Mouse (Mus musculus) MEL (cell line): Measurements from ENCODE around the gene Trmt2a. TPM values are rescaled to one million over a fixed set of nuclear protein-coding genes. Genes with fewer than 3 reads are reported as not detected.

Experiments used
- DNase-seq: peaks from one replicate; pipeline ENCODE4 v3.0.0; 2011; ENCODE audit warnings: low read depth, low spot score
- H3K27ac ChIP-seq: 2 replicates; pipeline ENCODE4 v1.5.1; 2012; ENCODE audit warnings: low read depth, mild to moderate bottlenecking, control low read depth, low read length, moderate library complexity; ENCODE audit not compliant: control insufficient read depth
- H3K27me3 ChIP-seq, 2 experiments: fragments of 150-350 bp in 1 of 2; sonication (generic) in 1 of 2; 2 replicates each; pipeline ENCODE4 v1.6.1; 2012; ENCODE audit warnings: low read length in 2 of 2, mild to moderate bottlenecking in 2 of 2, improper control_type of control experiment in 1 of 2, moderate library complexity in 1 of 2; ENCODE audit not compliant: insufficient read depth in 2 of 2, control insufficient read depth in 1 of 2
- H3K36me3 ChIP-seq, 2 experiments: 2 replicates each; pipeline ENCODE4 v1.6.1; 2012 to 2014; ENCODE audit warnings: low read length in 2 of 2, improper control_type of control experiment in 1 of 2, inconsistent platforms in 1 of 2, mild to moderate bottlenecking in 1 of 2; ENCODE audit not compliant: insufficient read depth in 2 of 2, control insufficient read depth in 1 of 2
- H3K4me1 ChIP-seq, 2 experiments: fragments of 150-350 bp in 1 of 2; sonication (generic) in 1 of 2; 2 replicates each; pipeline ENCODE4 v1.6.1; 2012; ENCODE audit warnings: low read length in 2 of 2, improper control_type of control experiment in 1 of 2, mild to moderate bottlenecking in 1 of 2; ENCODE audit not compliant: insufficient read depth in 2 of 2, control insufficient read depth in 1 of 2
- H3K4me3 ChIP-seq, 2 experiments: fragments of 150-350 bp in 1 of 2; sonication (generic) in 1 of 2; 2 replicates each; pipeline ENCODE4 v1.5.1; 2012; ENCODE audit warnings: low read depth in 2 of 2, low read length in 2 of 2, mild to moderate bottlenecking in 2 of 2, moderate library complexity in 2 of 2, control low read depth in 1 of 2, improper control_type of control experiment in 1 of 2; ENCODE audit not compliant: control insufficient read depth in 1 of 2, insufficient read depth in 1 of 2
- H3K79me2 ChIP-seq: 2 replicates; pipeline ENCODE4 v1.6.1; 2012; ENCODE audit warnings: mild to moderate bottlenecking, low read length, moderate library complexity; ENCODE audit not compliant: control insufficient read depth, poor library complexity, insufficient read depth
- H3K9ac ChIP-seq: 2 replicates; pipeline ENCODE4 v1.6.1; 2012; ENCODE audit warnings: low read depth, mild to moderate bottlenecking, control low read depth, low read length, moderate library complexity; ENCODE audit not compliant: control insufficient read depth, poor library complexity, severe bottlenecking
- H3K9me3 ChIP-seq: fragments of 150-350 bp; sonication (generic); replicated peaks from 2 replicates; pipeline ENCODE4 v1.6.1; 2012; ENCODE audit warnings: mild to moderate bottlenecking, low read length, improper control_type of control experiment, moderate library complexity; ENCODE audit not compliant: insufficient read depth
- BHLHE40 ChIP-seq: IDR thresholded peaks from 2 replicates; pipeline ENCODE4 v1.6.1; 2012; ENCODE audit warnings: low read depth, mild to moderate bottlenecking, inconsistent platforms, low read length, improper control_type of control experiment, borderline replicate concordance
- CHD2 ChIP-seq: IDR thresholded peaks from 2 replicates; pipeline ENCODE4 v1.6.1; 2011; ENCODE audit warnings: low read length, improper control_type of control experiment
- CTCF ChIP-seq, 3 experiments: IDR thresholded peaks in 2 of 3; conservative IDR thresholded peaks in 1 of 3; 2 replicates each; pipeline ENCODE4 v1.5.1; 2011 to 2012; ENCODE audit warnings: low read length in 3 of 3, low read depth in 2 of 3, mild to moderate bottlenecking in 2 of 3, improper control_type of control experiment in 1 of 3, inconsistent platforms in 1 of 3, mixed read lengths in 1 of 3, moderate library complexity in 1 of 3; ENCODE audit not compliant: control insufficient read depth in 1 of 3, insufficient read depth in 1 of 3, poor library complexity in 1 of 3, severe bottlenecking in 1 of 3
- E2F4 ChIP-seq: IDR thresholded peaks from 2 replicates; pipeline ENCODE4 v1.6.1; 2011; ENCODE audit warnings: low read depth, low read length, improper control_type of control experiment, borderline replicate concordance
- EP300 ChIP-seq, 2 experiments: IDR thresholded peaks; 2 replicates each; pipeline ENCODE4 v1.6.1; 2011; ENCODE audit warnings: improper control_type of control experiment in 2 of 2, low read length in 2 of 2, low read depth in 1 of 2, mild to moderate bottlenecking in 1 of 2
- ETS1 ChIP-seq: IDR thresholded peaks from 2 replicates; pipeline ENCODE4 v1.6.1; 2012; ENCODE audit warnings: low read depth, mild to moderate bottlenecking, inconsistent platforms, low read length, improper control_type of control experiment, moderate library complexity
- GABPA ChIP-seq: IDR thresholded peaks from 2 replicates; pipeline ENCODE4 v1.6.1; 2012; ENCODE audit warnings: low read depth, mild to moderate bottlenecking, inconsistent platforms, low read length, improper control_type of control experiment, moderate library complexity
- GATA1 ChIP-seq: IDR thresholded peaks from 2 replicates; pipeline ENCODE4 v1.6.1; 2011; ENCODE audit warnings: low read depth, low read length, improper control_type of control experiment
- HCFC1 ChIP-seq: IDR thresholded peaks from 2 replicates; pipeline ENCODE4 v1.6.1; 2012; ENCODE audit warnings: low read depth, mild to moderate bottlenecking, inconsistent platforms, low read length, improper control_type of control experiment, moderate library complexity
- JUND ChIP-seq: IDR thresholded peaks from 2 replicates; pipeline ENCODE4 v1.6.1; 2011; ENCODE audit warnings: low read depth, mild to moderate bottlenecking, improper control_type of control experiment, low read length
- MAFK ChIP-seq: IDR thresholded peaks from 2 replicates; pipeline ENCODE4 v1.6.1; 2011; ENCODE audit warnings: low read depth, mild to moderate bottlenecking, low read length, improper control_type of control experiment, borderline replicate concordance
- MAX ChIP-seq: IDR thresholded peaks from 2 replicates; pipeline ENCODE4 v1.6.1; 2011; ENCODE audit warnings: low read length, improper control_type of control experiment
- MEF2A ChIP-seq: IDR thresholded peaks from 2 replicates; pipeline ENCODE4 v1.6.1; 2014; ENCODE audit warnings: low read depth, mild to moderate bottlenecking, inconsistent platforms, low read length, improper control_type of control experiment; ENCODE audit not compliant: poor library complexity, insufficient replicate concordance, severe bottlenecking; ENCODE audit errors: extremely low read depth
- MYB ChIP-seq: IDR thresholded peaks from 2 replicates; pipeline ENCODE4 v1.6.1; 2011; ENCODE audit warnings: mild to moderate bottlenecking, low read depth, low read length, improper control_type of control experiment
- NELFE ChIP-seq: IDR thresholded peaks from 2 replicates; pipeline ENCODE4 v1.6.1; 2011; ENCODE audit warnings: low read depth, low read length, improper control_type of control experiment
- POLR2A ChIP-seq, 2 experiments: IDR thresholded peaks; 2 replicates each; pipeline ENCODE4 v1.6.1; 2011 to 2012; ENCODE audit warnings: low read length in 2 of 2, mild to moderate bottlenecking in 2 of 2, control low read depth in 1 of 2, improper control_type of control experiment in 1 of 2, low read depth in 1 of 2, moderate library complexity in 1 of 2; ENCODE audit not compliant: control insufficient read depth in 1 of 2, insufficient read depth in 1 of 2, poor library complexity in 1 of 2
- POLR2AphosphoS2 ChIP-seq: IDR thresholded peaks from 2 replicates; pipeline ENCODE4 v1.6.1; 2011; ENCODE audit warnings: low read length, improper control_type of control experiment
- POLR2AphosphoS5 ChIP-seq: IDR thresholded peaks from 2 replicates; pipeline ENCODE4 v1.6.1; 2012; ENCODE audit warnings: low read depth, borderline replicate concordance, mild to moderate bottlenecking, inconsistent platforms, low read length, moderate library complexity, mixed read lengths
- RAD21 ChIP-seq: IDR thresholded peaks from 2 replicates; pipeline ENCODE4 v1.6.1; 2011; ENCODE audit warnings: mild to moderate bottlenecking, low read depth, low read length, improper control_type of control experiment
- SMC3 ChIP-seq: IDR thresholded peaks from 2 replicates; pipeline ENCODE4 v1.6.1; 2011; ENCODE audit warnings: low read depth, low read length, improper control_type of control experiment
- TBP ChIP-seq: IDR thresholded peaks from 2 replicates; pipeline ENCODE4 v1.8.0; 2011; ENCODE audit warnings: low read depth, low read length, improper control_type of control experiment
- TCF12 ChIP-seq: IDR thresholded peaks from 2 replicates; pipeline ENCODE4 v1.6.1; 2014; ENCODE audit warnings: low read depth, mild to moderate bottlenecking, inconsistent platforms, low read length, improper control_type of control experiment, moderate library complexity
- USF2 ChIP-seq, 2 experiments: IDR thresholded peaks; 2 replicates each; pipeline ENCODE4 v1.6.1; 2011 to 2012; ENCODE audit warnings: improper control_type of control experiment in 2 of 2, low read length in 2 of 2, borderline replicate concordance in 1 of 2, inconsistent platforms in 1 of 2, low read depth in 1 of 2, mild to moderate bottlenecking in 1 of 2; ENCODE audit not compliant: insufficient read depth in 1 of 2
- ZC3H11A ChIP-seq: IDR thresholded peaks from 2 replicates; pipeline ENCODE4 v1.6.1; 2012; ENCODE audit warnings: low read depth, mild to moderate bottlenecking, inconsistent platforms, low read length, improper control_type of control experiment
- ZKSCAN1 ChIP-seq: IDR thresholded peaks from 2 replicates; pipeline ENCODE4 v1.6.1; 2012; ENCODE audit warnings: low read depth, mild to moderate bottlenecking, inconsistent platforms, low read length, improper control_type of control experiment, moderate library complexity
- ZMIZ1 ChIP-seq: IDR thresholded peaks from 2 replicates; pipeline ENCODE4 v1.6.1; 2012; ENCODE audit warnings: low read depth, mild to moderate bottlenecking, inconsistent platforms, low read length, improper control_type of control experiment, moderate library complexity
- ZNF384 ChIP-seq: IDR thresholded peaks from 2 replicates; pipeline ENCODE4 v1.6.1; 2012; ENCODE audit warnings: low read depth, mild to moderate bottlenecking, inconsistent platforms, low read length, improper control_type of control experiment
- polyA plus RNA-seq, 2 experiments: library from polyadenylated mRNA; stranded (reverse) in 1 of 2; unstranded in 1 of 2; fragments of >175 nt in 1 of 2; fragments of >200 nt in 1 of 2; gene quantifications; 2 replicates each; pipeline versions ENCODE4 v1.2.1 to v1.2.4; 2012; ENCODE audit warnings: low replicate concordance in 2 of 2, low read depth in 1 of 2; ENCODE audit not compliant: insufficient read length in 2 of 2, insufficient read depth in 1 of 2, missing spikeins in 1 of 2
- total RNA-seq: library from RNA; depleted of rRNA; stranded (reverse); fragments of 300-350 nt; gene quantifications from 2 replicates; pipeline ENCODE4 v1.2.3, GENCODE M21; 2012

Trmt2a gene
- total and polyA plus RNA-seq, 3 experiments = 178 to 185 TPM; not detected in 1

DNA sequence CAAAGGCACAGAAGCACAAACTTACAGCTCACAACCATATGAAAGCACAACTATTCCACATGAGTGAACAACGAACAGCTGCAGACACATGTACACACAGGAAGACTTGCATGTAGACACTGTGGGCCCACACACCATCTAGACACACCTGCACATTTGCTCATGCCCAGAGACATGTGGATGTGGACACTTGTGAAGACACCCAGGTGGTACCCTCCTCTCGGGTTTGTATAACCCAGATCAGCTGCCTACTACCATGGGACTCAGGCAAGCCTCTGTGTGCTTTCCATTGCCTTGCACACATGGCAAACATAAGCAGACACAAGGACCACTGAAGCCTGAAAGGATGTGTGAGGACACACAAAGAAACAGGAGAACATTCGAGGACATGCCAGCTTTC lies 17.4 kb upstream of the Trmt2a start:
- H3K9ac ChIP-seq = no peak overlapping the region

DNA sequence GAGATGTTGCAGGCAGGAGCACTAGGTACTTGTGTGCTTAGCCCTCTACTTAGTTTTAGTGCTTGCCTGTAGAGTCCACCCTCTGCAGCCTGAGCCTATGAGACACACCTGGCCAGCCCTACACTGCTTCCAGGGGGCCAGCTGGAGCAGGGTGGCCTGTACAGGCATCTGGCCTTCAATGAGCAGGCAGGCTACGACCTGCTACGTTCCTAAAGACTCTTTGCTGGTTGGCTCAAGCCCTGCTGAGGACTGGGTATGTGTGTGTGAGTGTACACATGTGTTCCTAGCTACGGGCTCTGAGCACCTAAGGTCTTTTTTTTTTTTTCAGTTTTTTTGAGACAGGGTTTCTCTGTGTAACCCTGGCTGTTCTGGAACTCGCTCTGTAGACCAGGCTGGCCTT lies 17.0 kb upstream of the Trmt2a start:
- no peak for DNase-seq
- Histone ChIP-seq H3K79me2 (peaks cover 25% of the 10 kb centered on the region), H3K9ac (no peak overlapping the region), H3K36me3 (peaks cover 0 to 1% of the 10 kb centered on the region in 2 experiments; a peak in 1 of 4 replicates), H3K27me3 (no peaks in the 10 kb centered on the region), H3K9me3 (no peaks in the 10 kb centered on the region), H3K27ac (no peak overlapping the region), H3K4me3 (no peak overlapping the region), H3K4me1 (peaks cover 0 to 19% of the 10 kb centered on the region in 2 experiments; a peak in 3 of 4 replicates)
- no peak for TF ChIP-seq GABPA
- no peak for TF ChIP-seq ZKSCAN1
- no peak for TF ChIP-seq EP300 (IDR thresholded peaks at IDR 0.05; ENCODE audit: low read depth in 1 of 2, low read length in 2 of 2)
- no peak for TF ChIP-seq E2F4
- TF ChIP-seq CHD2 = no peak
- TF ChIP-seq MAX = no peak
- TF ChIP-seq POLR2A (IDR thresholded peaks at IDR 0.05; ENCODE audit: control insufficient read depth in 1 of 2, insufficient read depth in 1 of 2, low read depth in 1 of 2, low read length in 2 of 2, poor library complexity in 1 of 2) = no peak
- TF ChIP-seq POLR2AphosphoS5 = no peak
- TF ChIP-seq MEF2A = no peak
- no peak for TF ChIP-seq RAD21
- no peak for TF ChIP-seq USF2 (IDR thresholded peaks at IDR 0.05; ENCODE audit: borderline replicate concordance in 1 of 2, insufficient read depth in 1 of 2, low read depth in 1 of 2, low read length in 2 of 2)
- no peak for TF ChIP-seq GATA1
- no peak for TF ChIP-seq TBP
- TF ChIP-seq HCFC1 = no peak

More for the DNA sequence above, 17.4 kb upstream of the Trmt2a start:
- Histone ChIP-seq H3K79me2 (peaks cover 25% of the 10 kb centered on the region), H3K4me3 (no peak overlapping the region), H3K36me3 (no peaks in the 10 kb centered on the region)
- DNase-seq = no peak
- TF ChIP-seq ZMIZ1 = no peak
- TF ChIP-seq SMC3 = no peak
- TF ChIP-seq ZC3H11A = no peak
- TF ChIP-seq CTCF (IDR thresholded peaks at IDR 0.05 in 2 of 3, conservative IDR thresholded peaks at IDR 0.05 in 1 of 3; ENCODE audit: control insufficient read depth in 1 of 3, insufficient read depth in 1 of 3, low read depth in 2 of 3, low read length in 3 of 3, poor library complexity in 1 of 3, severe bottlenecking in 1 of 3) = no peak
- no peak for TF ChIP-seq EP300 (IDR thresholded peaks at IDR 0.05; ENCODE audit: low read depth in 1 of 2, low read length in 2 of 2)
- no peak for TF ChIP-seq POLR2AphosphoS2
- TF ChIP-seq MAFK = no peak
- TF ChIP-seq BHLHE40 = no peak
- TF ChIP-seq POLR2AphosphoS5 = no peak
- TF ChIP-seq JUND = no peak
- no peak for TF ChIP-seq ETS1
- TF ChIP-seq TCF12 = no peak
- TF ChIP-seq ZNF384 = no peak
- no peak for TF ChIP-seq NELFE
- TF ChIP-seq MYB = no peak
- no peak for TF ChIP-seq RAD21
- TF ChIP-seq, all 39 proteins: peak for 0
- Histone ChIP-seq H3K4me1 (peaks cover 0 to 15% of the 10 kb centered on the region in 2 experiments; a peak in 3 of 4 replicates), H3K27ac (no peak overlapping the region), H3K9me3 (no peaks in the 10 kb centered on the region), H3K27me3 (no peaks in the 10 kb centered on the region)
